Mouse (Mus musculus): ENCODE measurements around the gene Gm4952. TPM values are rescaled to one million over a fixed set of nuclear protein-coding genes. Genes with fewer than 3 reads are reported as not detected.

The Gm4952 gene
- 0.18 TPM in 1 of 2 replicates, not detected in the other for polyA plus RNA-seq (2021; fragmentation: Nextera tagmentation)
- long read RNA-seq, experiment 1 = 0 reads
- long read RNA-seq, experiment 2 = 0 reads

DNA sequence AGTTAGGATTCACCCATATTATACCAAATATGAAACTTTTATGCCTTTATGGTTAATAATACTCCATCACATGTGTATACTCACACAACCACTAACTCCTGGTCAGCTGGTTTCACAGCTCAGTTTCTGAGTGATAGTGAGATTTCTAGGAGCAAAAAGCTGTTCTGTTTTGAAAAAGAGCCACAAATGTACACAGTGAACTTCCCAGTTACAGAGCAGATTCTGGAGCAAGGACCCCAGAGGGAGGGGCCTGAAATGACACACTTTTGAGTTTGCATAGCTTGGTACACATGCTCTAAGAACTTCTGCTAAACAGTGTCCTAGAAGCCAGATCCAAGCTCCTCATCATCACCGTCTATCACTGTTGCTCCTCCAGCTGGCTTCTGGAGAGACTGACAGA, at the start of gene Gm4952:
Gene Gm4952 (plus strand): TSS at position 301 of the 400 bp plus-strand sequence.

GRCm38 (mm10) chr19:12633176-12633575, 33.4 kb downstream of the Gm4952 start, which contains the start of gene Glyat:
TSS of gene Glyat (plus strand) at chr19:12633308.

DNA sequence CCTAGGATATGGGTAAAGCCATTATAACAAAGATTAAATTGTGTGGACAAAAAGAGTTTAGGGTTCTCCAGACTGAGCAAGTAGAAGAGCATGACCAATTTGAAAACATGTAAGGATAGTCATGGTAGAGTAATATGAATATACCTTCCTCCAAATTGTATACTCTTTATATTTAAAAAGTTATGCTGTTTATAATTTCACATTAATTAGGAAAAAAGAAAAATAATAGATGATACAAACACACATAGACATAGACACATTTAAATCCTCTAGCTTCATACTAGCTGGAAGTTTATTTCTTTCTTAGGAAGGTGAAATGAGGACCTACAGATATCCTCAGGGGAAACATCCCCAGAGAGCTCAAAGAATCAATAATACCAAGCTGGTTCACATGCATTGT, 70.4 kb downstream of the Gm4952 start, which contains the start of gene Olfr1442:
Gene Olfr1442 (plus strand): TSS at position 301 of the 400 bp plus-strand sequence.

DNA sequence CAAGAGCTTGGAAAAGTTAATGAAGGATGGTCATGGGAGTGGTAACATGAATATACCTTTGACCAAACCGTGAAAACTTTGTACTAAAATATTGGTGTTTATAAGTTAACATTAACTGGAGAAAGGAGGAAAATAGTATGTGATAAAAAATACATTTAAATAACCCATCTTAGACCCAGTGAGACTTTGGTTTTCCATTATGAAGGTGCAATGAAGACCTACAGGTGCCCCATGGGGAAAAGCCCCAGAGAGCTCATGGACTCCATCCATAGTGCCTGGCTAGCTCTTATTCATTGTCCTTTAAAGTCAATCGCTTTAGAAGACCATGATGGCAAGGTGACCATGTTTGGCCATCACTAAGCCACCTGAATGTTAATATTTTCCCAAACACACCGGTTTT, 78.0 kb downstream of the Gm4952 start, which contains the start of gene Olfr1443:
Gene Olfr1443 (plus strand): TSS at position 301 of the 400 bp plus-strand sequence.

Other genes with a start within 250 kb of the Gm4952 start
- gene Olfr1440, start 212.7 kb upstream of the Gm4952 start, polyA plus RNA-seq (2021; fragmentation: Nextera tagmentation) = not detected in 2 replicates
- gene Olfr1441, start 182.5 kb upstream of the Gm4952 start, polyA plus RNA-seq (2021; fragmentation: Nextera tagmentation) = not detected in 2 replicates
- gene Pfpl, start 172.1 kb upstream of the Gm4952 start, polyA plus RNA-seq (2021; fragmentation: Nextera tagmentation) = not detected in 2 replicates
- gene Mpeg1, start 139.2 kb upstream of the Gm4952 start, polyA plus RNA-seq (2021; fragmentation: Nextera tagmentation) = 2.8 and 2.9 TPM in 2 replicates
- 4.0 and 4.5 TPM in 2 replicates for gene Dtx4, start 98.5 kb upstream of the Gm4952 start, polyA plus RNA-seq (2021; fragmentation: Nextera tagmentation)
- gene Fam111a, start 54.2 kb upstream of the Gm4952 start, polyA plus RNA-seq (2021; fragmentation: Nextera tagmentation) = 0.53 and 0.55 TPM in 2 replicates
- gene Glyat, start 33.3 kb downstream of the Gm4952 start, polyA plus RNA-seq (2021; fragmentation: Nextera tagmentation) = 0.06 and 0.19 TPM in 2 replicates
- not detected in 2 replicates for gene Olfr1442, start 70.5 kb downstream of the Gm4952 start, polyA plus RNA-seq (2021; fragmentation: Nextera tagmentation)
- not detected in 2 replicates for gene Olfr1443, start 78.1 kb downstream of the Gm4952 start, polyA plus RNA-seq (2021; fragmentation: Nextera tagmentation)
- gene Keg1, start 95.8 kb downstream of the Gm4952 start, polyA plus RNA-seq (2021; fragmentation: Nextera tagmentation) = not detected in 2 replicates
- gene Cntf, start 165.7 kb downstream of the Gm4952 start, polyA plus RNA-seq (2021; fragmentation: Nextera tagmentation) = 2.7 and 2.9 TPM in 2 replicates
- gene Zfp91, start 196.2 kb downstream of the Gm4952 start, polyA plus RNA-seq (2021; fragmentation: Nextera tagmentation) = 5.2 and 5.3 TPM in 2 replicates
- gene Lpxn, start 196.2 kb downstream of the Gm4952 start, polyA plus RNA-seq (2021; fragmentation: Nextera tagmentation) = 2.1 and 2.2 TPM in 2 replicates
- not detected in 2 replicates for gene Gm5244, start 246.7 kb downstream of the Gm4952 start, polyA plus RNA-seq (2021; fragmentation: Nextera tagmentation)

All from layer of hippocampus, adult 6 months (tissue).